Mouse (Mus musculus) CH12.LX (cell line): Measurements from ENCODE around the gene Rspry1. TPM values are rescaled to one million over a fixed set of nuclear protein-coding genes. Genes with fewer than 3 reads are reported as not detected.

Experiments used
- DNase-seq: peaks from one replicate; pipeline ENCODE4 v3.0.0-alpha.2; 2013; ENCODE audit errors: extremely low read depth
- H3K27ac ChIP-seq: 2 replicates; pipeline ENCODE4 v1.5.1; 2012; ENCODE audit warnings: low read depth, mild to moderate bottlenecking, control low read depth, moderate library complexity; ENCODE audit not compliant: insufficient read depth
- H3K27me3 ChIP-seq: replicated peaks from 2 replicates; pipeline ENCODE3; 2012; ENCODE audit warnings: inconsistent platforms
- H3K36me3 ChIP-seq, 2 experiments: replicated peaks in 1 of 2; 2 replicates each; pipeline versions ENCODE3 to v1.6.1; 2012; ENCODE audit warnings: inconsistent platforms in 1 of 2, low read length in 1 of 2, mild to moderate bottlenecking in 1 of 2, mixed read lengths in 1 of 2, moderate library complexity in 1 of 2; ENCODE audit not compliant: control insufficient read depth in 1 of 2, insufficient read depth in 1 of 2
- H3K4me1 ChIP-seq, 2 experiments: 2 replicates each; pipeline ENCODE4 v1.6.1; 2012; ENCODE audit warnings: inconsistent platforms in 1 of 2, moderate library complexity in 1 of 2; ENCODE audit not compliant: insufficient read depth in 2 of 2, control insufficient read depth in 1 of 2
- H3K4me2 ChIP-seq: 2 replicates; pipeline ENCODE4 v1.6.1; 2012; ENCODE audit warnings: low read depth, mild to moderate bottlenecking, control low read depth; ENCODE audit not compliant: poor library complexity, insufficient read depth, severe bottlenecking
- H3K4me3 ChIP-seq, 3 experiments: fragments of 150-350 bp in 1 of 3; sonication (generic) in 1 of 3; replicated peaks in 1 of 3; 2 replicates each; pipeline versions ENCODE3 to v1.5.1; 2011 to 2012; ENCODE audit warnings: low read depth in 2 of 3, low read length in 2 of 3, mild to moderate bottlenecking in 2 of 3, moderate library complexity in 2 of 3, control low read depth in 1 of 3, improper control_type of control experiment in 1 of 3, inconsistent platforms in 1 of 3, mixed read lengths in 1 of 3; ENCODE audit not compliant: poor library complexity in 1 of 3
- H3K79me2 ChIP-seq: replicated peaks from 2 replicates; pipeline ENCODE4 v1.6.1; 2012; ENCODE audit warnings: mild to moderate bottlenecking, moderate library complexity; ENCODE audit not compliant: control insufficient read depth, poor library complexity, insufficient read depth, severe bottlenecking; ENCODE audit errors: extremely low read depth
- H3K9ac ChIP-seq: 2 replicates; pipeline ENCODE4 v1.6.1; 2012; ENCODE audit warnings: low read depth, mild to moderate bottlenecking, control low read depth, moderate library complexity; ENCODE audit not compliant: insufficient read depth
- H3K9me3 ChIP-seq: replicated peaks from 2 replicates; pipeline ENCODE3; 2012; ENCODE audit warnings: low read length, inconsistent platforms, mixed read lengths
- CHD1 ChIP-seq: IDR thresholded peaks from 2 replicates; pipeline ENCODE4 v1.6.1; 2012; ENCODE audit warnings: low read depth, low read length, improper control_type of control experiment, inconsistent platforms
- CHD2 ChIP-seq: IDR thresholded peaks from 2 replicates; pipeline ENCODE4 v1.6.1; 2011; ENCODE audit warnings: low read length, improper control_type of control experiment
- ELF1 ChIP-seq: IDR thresholded peaks from 2 replicates; pipeline ENCODE4 v1.6.1; 2014; ENCODE audit warnings: low read depth, mild to moderate bottlenecking, inconsistent platforms, low read length, improper control_type of control experiment
- ETS1 ChIP-seq: conservative IDR thresholded peaks from 2 replicates; pipeline ENCODE4 v1.6.1; 2012; ENCODE audit warnings: low read depth, mild to moderate bottlenecking, inconsistent platforms, low read length, improper control_type of control experiment, moderate library complexity
- GABPA ChIP-seq: IDR thresholded peaks from 2 replicates; pipeline ENCODE4 v1.6.1; 2012; ENCODE audit warnings: low read depth, low read length, improper control_type of control experiment, inconsistent platforms; ENCODE audit not compliant: insufficient replicate concordance
- HCFC1 ChIP-seq: IDR thresholded peaks from 2 replicates; pipeline ENCODE4 v1.6.1; 2012; ENCODE audit warnings: low read depth, mild to moderate bottlenecking, inconsistent platforms, low read length, improper control_type of control experiment
- IRF4 ChIP-seq: IDR thresholded peaks from 2 replicates; pipeline ENCODE4 v1.6.1; 2014; ENCODE audit warnings: low read depth, mild to moderate bottlenecking, inconsistent platforms, low read length, improper control_type of control experiment
- JUN ChIP-seq: IDR thresholded peaks from 2 replicates; pipeline ENCODE4 v1.6.1; 2011; ENCODE audit warnings: low read depth, mild to moderate bottlenecking, low read length, improper control_type of control experiment, moderate library complexity; ENCODE audit not compliant: insufficient read depth
- KAT2A ChIP-seq: IDR thresholded peaks from 2 replicates; pipeline ENCODE4 v1.6.1; 2012; ENCODE audit warnings: low read length, improper control_type of control experiment, inconsistent platforms; ENCODE audit not compliant: insufficient replicate concordance
- MAFK ChIP-seq: IDR thresholded peaks from 2 replicates; pipeline ENCODE4 v1.6.1; 2011; ENCODE audit warnings: low read length, improper control_type of control experiment; ENCODE audit not compliant: insufficient replicate concordance
- MAX ChIP-seq: IDR thresholded peaks from 2 replicates; pipeline ENCODE4 v1.6.1; 2011; ENCODE audit warnings: low read length, improper control_type of control experiment
- MAZ ChIP-seq: IDR thresholded peaks from 2 replicates; pipeline ENCODE4 v1.6.1; 2012; ENCODE audit warnings: low read depth, mild to moderate bottlenecking, inconsistent platforms, low read length, improper control_type of control experiment, moderate library complexity
- MEF2A ChIP-seq: IDR thresholded peaks from 2 replicates; pipeline ENCODE4 v1.6.1; 2014; ENCODE audit warnings: low read depth, mild to moderate bottlenecking, inconsistent platforms, low read length, improper control_type of control experiment, borderline replicate concordance
- MYC ChIP-seq: IDR thresholded peaks from 2 replicates; pipeline ENCODE4 v1.6.1; 2011; ENCODE audit warnings: low read depth, mild to moderate bottlenecking, improper control_type of control experiment, low read length
- NRF1 ChIP-seq: IDR thresholded peaks from 2 replicates; pipeline ENCODE4 v1.6.1; 2014; ENCODE audit warnings: low read depth, mild to moderate bottlenecking, inconsistent platforms, low read length, improper control_type of control experiment, moderate library complexity
- POLR2AphosphoS2 ChIP-seq: IDR thresholded peaks from 2 replicates; pipeline ENCODE4 v1.6.1; 2011; ENCODE audit warnings: low read depth, low read length, improper control_type of control experiment
- RAD21 ChIP-seq: IDR thresholded peaks from 2 replicates; pipeline ENCODE4 v1.6.1; 2011; ENCODE audit warnings: low read depth, mild to moderate bottlenecking, low read length, improper control_type of control experiment, moderate library complexity
- RCOR1 ChIP-seq: conservative IDR thresholded peaks from 2 replicates; pipeline ENCODE4 v1.6.1; 2012; ENCODE audit warnings: low read depth, mild to moderate bottlenecking, inconsistent platforms, low read length, improper control_type of control experiment
- SMC3 ChIP-seq: IDR thresholded peaks from 2 replicates; pipeline ENCODE4 v1.6.1; 2011; ENCODE audit warnings: low read depth, low read length, improper control_type of control experiment
- TBP ChIP-seq: conservative IDR thresholded peaks from 2 replicates; pipeline ENCODE4 v1.6.1; 2011; ENCODE audit warnings: low read depth, low read length, improper control_type of control experiment
- TCF12 ChIP-seq: IDR thresholded peaks from 2 replicates; pipeline ENCODE4 v1.6.1; 2014; ENCODE audit warnings: low read depth, mild to moderate bottlenecking, inconsistent platforms, low read length, improper control_type of control experiment
- UBTF ChIP-seq: IDR thresholded peaks from 2 replicates; pipeline ENCODE4 v1.6.1; 2012; ENCODE audit warnings: low read depth, mild to moderate bottlenecking, inconsistent platforms, low read length, improper control_type of control experiment, moderate library complexity
- USF2 ChIP-seq: conservative IDR thresholded peaks from 2 replicates; pipeline ENCODE4 v1.6.1; 2011; ENCODE audit warnings: low read depth, low read length, improper control_type of control experiment
- ZKSCAN1 ChIP-seq: IDR thresholded peaks from 2 replicates; pipeline ENCODE4 v1.6.1; 2012; ENCODE audit warnings: low read depth, inconsistent platforms, low read length, improper control_type of control experiment, borderline replicate concordance
- ZMIZ1 ChIP-seq: IDR thresholded peaks from 2 replicates; pipeline ENCODE4 v1.6.1; 2012; ENCODE audit warnings: low read depth, mild to moderate bottlenecking, inconsistent platforms, low read length, improper control_type of control experiment
- ZNF384 ChIP-seq: IDR thresholded peaks from 2 replicates; pipeline ENCODE4 v1.6.1; 2012; ENCODE audit warnings: low read depth, low read length, improper control_type of control experiment, inconsistent platforms
- dilution Hi-C: fragments of 300-500 bp; cut with MboI; formaldehyde crosslinking; loops from 2 replicates; pipeline ENCODE4 v1.14.3; 2020; ENCODE audit warnings: low sequenced_read_pairs; ENCODE audit not compliant: extremely low pct_unique_long_range_greater_than_20kb, extremely low pct_ligation_motif_present
- in situ Hi-C: fragments of 300-500 bp; cut with MboI; formaldehyde crosslinking; loops from 3 replicates; pipeline ENCODE4 v1.14.3; 2019; ENCODE audit warnings: low sequenced_read_pairs, low pct_ligation_motif_present, low pct_unique_long_range_greater_than_20kb, mixed read lengths
- polyA plus RNA-seq: library from polyadenylated mRNA; unstranded; fragments of >175 nt; gene quantifications from 2 replicates; pipeline ENCODE4 v1.2.1, GENCODE M21; 2012; ENCODE audit warnings: low read depth; ENCODE audit not compliant: insufficient read length
- total RNA-seq, 2 experiments: library from RNA; depleted of rRNA; stranded (reverse); fragments of 300-350 nt in 1 of 2; fragments of >200 nt in 1 of 2; gene quantifications; 2 replicates each; pipeline ENCODE4 v1.2.3; 2012 to 2014

The Rspry1 gene
- total and polyA plus RNA-seq, 3 experiments = 13.4 to 23.5 (median 18.0) TPM

GRCm38 (mm10) chr8:94646165-94646564 lies 44.4 kb downstream of the Rspry1 start:
- in situ Hi-C loops = no loop called here

DNA sequence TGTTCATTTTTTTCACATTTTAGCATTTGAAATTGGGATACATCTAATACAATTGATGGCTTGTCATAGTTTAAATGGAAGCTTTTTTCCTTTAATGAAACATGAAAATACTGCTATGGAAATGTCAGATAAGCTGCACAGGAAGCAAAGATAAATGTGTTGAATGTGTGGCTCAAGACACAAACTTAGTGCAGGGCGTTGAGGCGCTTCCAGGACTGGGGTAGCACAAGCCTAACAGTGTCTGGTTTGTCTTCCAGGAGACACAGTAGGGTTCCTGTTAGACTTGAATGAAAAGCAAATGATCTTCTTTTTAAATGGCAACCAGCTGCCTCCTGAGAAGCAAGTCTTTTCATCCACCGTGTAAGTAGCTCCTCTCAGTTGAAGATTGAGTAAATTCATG lies 47.8 kb downstream of the Rspry1 start:
- DNase-seq = no peak
- no peak overlapping the region for H3K4me2 ChIP-seq
- dilution Hi-C loops = no loop called here
- H3K27me3 ChIP-seq = no peaks in the 10 kb centered on the region
- peaks cover 20 to 67% of the 10 kb centered on the region in 2 experiments for H3K36me3 ChIP-seq
- no peak for TF ChIP-seq KAT2A
- no peak for TF ChIP-seq MAFK
- no peak for TF ChIP-seq NRF1
- TF ChIP-seq JUN = no peak
- no peak for TF ChIP-seq GABPA
- TF ChIP-seq ZMIZ1 = no peak
- TF ChIP-seq UBTF = no peak
- TF ChIP-seq HCFC1 = no peak
- TF ChIP-seq TCF12 = no peak
- TF ChIP-seq ELF1 = no peak
- TF ChIP-seq USF2 = no peak
- no peak for TF ChIP-seq IRF4
- no peak for TF ChIP-seq ZNF384
- TF ChIP-seq MEF2A = no peak
- in situ Hi-C loops = no loop called here
- no peaks in the 10 kb centered on the region for H3K9me3 ChIP-seq
- no peak overlapping the region for H3K4me3 ChIP-seq
- H3K27ac ChIP-seq = no peak overlapping the region
- H3K79me2 ChIP-seq = no peaks in the 10 kb centered on the region
- H3K4me1 ChIP-seq = no peaks in the 10 kb centered on the region
- no peak overlapping the region for H3K9ac ChIP-seq

More at GRCm38 (mm10) chr8:94646165-94646564, 44.4 kb downstream of the Rspry1 start:
- no peak for DNase-seq
- TF ChIP-seq MAZ (no peak), GABPA (no peak), TCF12 (no peak), HCFC1 (no peak), MAX (no peak), RAD21 (no peak), POLR2AphosphoS2 (no peak), MYC (no peak), SMC3 (no peak), RCOR1 (no peak), MAFK (no peak), ZNF384 (no peak), UBTF (no peak), JUN (no peak), ETS1 (no peak), TBP (no peak), ZKSCAN1 (no peak), CHD1 (no peak), CHD2 (no peak)
- Histone ChIP-seq H3K27ac (no peak overlapping the region), H3K36me3 (peaks cover 21 to 58% of the 10 kb centered on the region in 2 experiments), H3K9me3 (no peaks in the 10 kb centered on the region), H3K27me3 (no peaks in the 10 kb centered on the region), H3K4me1 (no peaks in the 10 kb centered on the region), H3K79me2 (no peaks in the 10 kb centered on the region), H3K4me2 (no peak overlapping the region), H3K4me3 (no peak overlapping the region), H3K9ac (no peak overlapping the region)
- dilution Hi-C loops = no loop called here
